Mouse (Mus musculus) embryonic fibroblast, embryonic 13.5 days (primary cell): ENCODE data around the gene Med12l.

ENCODE experiments used
- CTCF ChIP-seq: IDR thresholded peaks from 2 replicates; pipeline ENCODE4 v1.5.1; 2011; ENCODE audit warnings: mild to moderate bottlenecking, control low read depth, low read length, moderate library complexity, borderline replicate concordance; ENCODE audit not compliant: insufficient read depth
- POLR2A ChIP-seq: IDR thresholded peaks from 2 replicates; pipeline ENCODE4 v1.6.1; 2011; ENCODE audit warnings: low read depth, mild to moderate bottlenecking, control low read depth, low read length, moderate library complexity

DNA sequence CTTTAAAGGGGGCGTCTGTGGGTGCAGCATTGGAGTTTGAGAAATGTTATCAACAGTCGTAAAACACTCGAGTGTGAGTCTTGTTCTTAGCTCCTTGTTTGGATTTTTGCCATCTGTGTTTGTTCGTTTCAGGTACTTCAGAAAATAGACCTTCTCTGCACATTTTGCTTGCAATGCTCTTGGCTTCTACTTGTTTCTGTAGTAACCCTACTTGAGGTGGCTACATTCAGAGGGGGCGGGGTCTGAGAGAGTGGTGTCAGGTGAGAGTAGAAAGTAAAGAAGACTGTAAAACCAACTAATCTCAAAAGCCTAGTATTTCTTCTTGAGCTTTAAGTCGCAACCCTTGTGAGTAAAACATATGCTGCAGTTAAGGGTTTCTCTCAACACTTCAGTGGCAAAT lies 23.1 kb downstream of the Med12l start:
- TF ChIP-seq POLR2A (no peak), CTCF (no peak)
